Mouse (Mus musculus) neural tube, embryonic 10.5 days (tissue): Measurements from ENCODE around the gene Hacd3.

ENCODE experiments used
- DNase-seq: peaks from one replicate; pipeline ENCODE4 v3.0.0-alpha.2; 2017; ENCODE audit warnings: low spot score; ENCODE audit errors: extremely low spot score

Hacd3 gene

GRCm38 (mm10) chr9:64952055-64952454 is 69.4 kb downstream of the Hacd3 start:
- DNase-seq = no peak

GRCm38 (mm10) chr9:64951161-64951657 is 70.3 kb downstream of the Hacd3 start, which contains the start of gene Slc24a1:
Slc24a1 (minus strand) TSS chr9:64951607.
- no peak for DNase-seq

DNA sequence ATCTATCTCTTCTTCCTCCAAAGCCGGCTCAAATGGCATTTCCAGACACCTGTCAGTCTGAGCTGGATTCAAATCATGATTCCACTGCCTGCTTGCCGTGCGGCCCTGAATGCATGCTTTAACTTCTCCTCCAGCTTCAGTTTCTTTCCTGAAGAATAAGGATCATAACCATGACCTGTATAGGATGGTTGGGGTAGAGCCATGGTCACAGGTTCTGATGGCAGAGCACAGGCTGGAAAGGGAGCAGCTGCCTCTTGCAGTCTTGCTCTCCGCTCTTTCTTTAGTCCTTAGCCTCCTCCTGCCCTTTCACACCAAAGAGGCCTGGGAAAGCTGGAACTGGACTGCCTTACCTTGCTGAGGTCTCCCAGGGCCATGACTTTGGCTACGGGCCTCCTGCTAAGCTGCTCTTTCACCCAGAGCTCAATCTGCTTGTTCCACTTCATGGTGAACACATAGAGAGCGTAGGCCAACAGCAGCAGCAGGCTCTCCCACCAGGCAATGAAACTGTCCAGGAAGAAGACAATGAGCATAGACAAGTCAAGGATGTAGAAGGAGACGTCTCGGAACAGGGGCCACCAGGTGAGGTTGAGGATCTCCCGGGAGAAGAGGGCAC is 73.9 kb downstream of the Hacd3 start:
- no peak for DNase-seq

DNA sequence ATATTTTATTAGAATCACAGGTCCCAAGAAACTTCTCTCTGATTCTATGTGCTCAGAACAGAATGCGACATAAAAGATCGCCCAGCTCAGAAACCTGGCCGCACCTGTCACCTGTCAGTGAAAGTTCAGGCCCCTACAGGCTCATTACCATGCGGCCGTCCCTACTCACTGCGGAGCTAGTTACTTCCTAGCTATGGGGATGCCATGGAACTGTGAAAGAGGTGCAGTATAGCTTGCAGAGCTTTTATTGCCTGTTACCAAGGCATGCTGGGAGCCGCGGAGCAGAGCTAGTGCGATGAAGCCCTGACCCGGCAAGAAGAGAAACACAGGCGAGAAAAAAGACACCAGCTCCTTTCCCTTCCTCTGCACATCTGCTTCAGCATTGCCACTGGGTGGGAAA is 77.5 kb downstream of the Hacd3 start:
- DNase-seq = no peak

GRCm38 (mm10) chr9:64941650-64942049 is 79.8 kb downstream of the Hacd3 start:
- no peak for DNase-seq

DNA sequence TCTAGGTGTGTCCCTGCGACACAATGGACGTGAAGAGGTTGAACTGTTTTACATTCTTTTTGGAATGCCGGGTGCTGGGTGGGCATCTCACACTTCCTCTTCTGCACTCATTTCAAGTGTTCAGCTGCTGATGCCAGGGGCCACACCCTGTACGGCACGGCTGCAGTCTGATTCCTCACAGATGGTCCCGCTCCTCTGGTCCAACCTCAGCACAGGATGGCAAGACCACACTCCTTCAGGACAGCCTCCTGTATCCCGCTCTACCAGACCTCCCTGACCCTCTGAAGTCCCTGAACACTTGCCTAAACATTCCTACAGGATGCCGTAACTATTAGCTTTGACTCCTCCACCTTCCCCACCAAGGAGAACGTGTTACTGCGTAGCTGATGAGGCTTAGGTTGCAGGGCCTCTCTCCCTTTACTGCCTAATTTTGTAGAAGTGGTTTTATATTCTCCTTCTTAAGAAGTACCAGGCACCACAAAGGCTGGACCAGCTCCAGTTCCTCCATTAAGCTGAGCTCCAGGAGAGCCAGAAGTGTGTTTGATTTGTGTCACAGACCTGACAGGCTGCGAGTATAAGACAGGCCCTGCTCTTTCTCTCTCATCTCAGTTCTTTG is 80.7 kb downstream of the Hacd3 start:
- no peak for DNase-seq

DNA sequence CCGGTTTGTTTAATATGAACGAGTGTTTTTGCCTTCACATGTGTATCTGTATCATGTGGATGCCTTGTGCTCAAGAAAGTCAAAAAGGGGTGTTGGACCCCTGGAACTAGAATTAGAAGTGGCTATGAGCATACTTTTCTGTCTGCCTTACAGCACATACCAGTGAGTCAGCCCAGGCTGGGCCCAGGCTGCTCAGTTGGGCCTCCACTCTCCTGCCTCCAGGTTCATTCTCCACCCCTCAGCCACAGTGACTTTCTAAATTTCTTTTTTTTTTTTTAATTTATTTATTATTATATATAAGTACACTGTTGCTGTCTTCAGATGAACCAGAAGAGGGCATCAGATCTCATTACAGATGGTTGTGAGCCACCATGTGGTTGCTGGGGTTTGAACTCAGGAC is 81.7 kb downstream of the Hacd3 start:
- no peak for DNase-seq

DNA sequence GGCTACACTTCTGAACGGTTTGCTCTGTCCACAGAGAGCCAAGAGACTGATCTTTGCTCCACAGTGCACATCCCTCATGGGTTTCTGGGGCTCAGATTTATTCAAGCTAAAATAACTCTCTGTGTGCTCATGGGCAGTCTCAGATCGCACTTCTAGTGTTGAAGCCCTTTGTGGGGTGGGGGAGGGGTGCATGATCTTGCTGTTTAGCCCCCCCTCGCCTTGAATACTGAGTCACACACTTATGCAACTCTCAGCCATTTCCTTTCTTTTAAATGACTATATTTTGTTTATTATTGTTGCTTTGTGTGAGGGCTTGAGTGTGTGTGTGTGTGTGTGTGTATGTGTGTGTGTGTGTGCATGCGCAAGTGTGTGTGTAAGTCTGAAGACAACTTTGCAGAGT is 82.2 kb downstream of the Hacd3 start:
- no peak for DNase-seq

GRCm38 (mm10) chr9:64938535-64938934 is 83.0 kb downstream of the Hacd3 start:
- DNase-seq = no peak

- DNase-seq = no peak
Observed at GRCm38 (mm10) chr9:64937491-64937890, 84.0 kb downstream of the Hacd3 start.
